Mouse (Mus musculus) olfactory bulb, adult 2 months (tissue): ENCODE results near the gene Atf3.

Source experiments
- CTCF ChIP-seq: fragments of 200-500 bp; IDR thresholded peaks from 2 replicates; pipeline ENCODE4 v1.5.1; 2012; ENCODE audit warnings: low read depth, mild to moderate bottlenecking, low read length, moderate library complexity; ENCODE audit not compliant: insufficient read depth
- POLR2A ChIP-seq: fragments of 200-500 bp; IDR thresholded peaks from 2 replicates; pipeline ENCODE4 v1.6.1; 2012; ENCODE audit warnings: mild to moderate bottlenecking, low read depth, low read length, moderate library complexity; ENCODE audit not compliant: insufficient read depth

GRCm38 (mm10) chr1:191220588-191220987, 2.7 kb upstream of the Atf3 start:
- TF ChIP-seq CTCF (no peak), POLR2A (no peak)
